Mouse (Mus musculus) liver, embryonic 14.5 days (tissue): ENCODE results near the gene Ccdc169. TPM values are rescaled to one million over a fixed set of nuclear protein-coding genes. Genes with fewer than 3 reads are reported as not detected.

Experiments used
- ATAC-seq: fragments of 200-750 bp; cut with Nextera tagmentation; 2 replicates; pipeline ENCODE4 v1.8.0; 2017; ENCODE audit warnings: moderate number of reproducible peaks, mild to moderate bottlenecking, moderate library complexity; ENCODE audit not compliant: insufficient read depth
- DNase-seq, 3 experiments: peaks; one replicate each; pipeline ENCODE4 v3.0.0-alpha.2; 2012 to 2013; ENCODE audit warnings: low read depth in 3 of 3, low spot score in 3 of 3
- H3K27ac ChIP-seq: fragments of 300-500 bp; sonication (generic); 2 replicates; pipeline ENCODE4 v1.5.1; 2014; ENCODE audit warnings: moderate library complexity, mild to moderate bottlenecking, control low read depth, inconsistent platforms
- H3K27me3 ChIP-seq: fragments of 300-500 bp; sonication (generic); 2 replicates; pipeline ENCODE4 v1.6.1; 2014; ENCODE audit warnings: mild to moderate bottlenecking, low read length, moderate library complexity; ENCODE audit not compliant: control insufficient read depth, insufficient read depth
- H3K36me3 ChIP-seq: fragments of 300-500 bp; sonication (generic); replicated peaks from 2 replicates; pipeline ENCODE4 v1.6.1; 2014; ENCODE audit warnings: low read depth; ENCODE audit not compliant: control insufficient read depth, insufficient read depth
- H3K4me1 ChIP-seq, 2 experiments: fragments of 200-500 bp in 1 of 2; fragments of 300-500 bp in 1 of 2; sonication (generic) in 1 of 2; replicated peaks; 2 replicates each; pipeline ENCODE4 v1.6.1; 2012 to 2014; ENCODE audit warnings: antibody characterized with exemption in 1 of 2, inconsistent platforms in 1 of 2, low read length in 1 of 2; ENCODE audit not compliant: control insufficient read depth in 2 of 2, insufficient read depth in 2 of 2
- H3K4me2 ChIP-seq: fragments of 300-500 bp; sonication (generic); 2 replicates; pipeline ENCODE4 v1.6.1; 2014; ENCODE audit warnings: low read depth, mild to moderate bottlenecking, control low read depth, moderate library complexity
- H3K4me3 ChIP-seq, 2 experiments: fragments of 200-500 bp in 1 of 2; fragments of 300-500 bp in 1 of 2; sonication (generic) in 1 of 2; 2 replicates each; pipeline ENCODE4 v1.5.1; 2012 to 2014; ENCODE audit warnings: low read depth in 2 of 2, low read length in 2 of 2, mild to moderate bottlenecking in 2 of 2, control low read depth in 1 of 2, inconsistent platforms in 1 of 2, moderate library complexity in 1 of 2; ENCODE audit not compliant: insufficient read depth in 1 of 2
- H3K9ac ChIP-seq: fragments of 300-500 bp; sonication (generic); replicated peaks from 2 replicates; pipeline ENCODE4 v1.6.1; 2014; ENCODE audit warnings: mild to moderate bottlenecking, control low read depth, moderate library complexity
- H3K9me3 ChIP-seq: fragments of 300-500 bp; sonication (generic); 2 replicates; pipeline ENCODE4 v1.6.1; 2016; ENCODE audit warnings: low read length, mixed read lengths; ENCODE audit not compliant: control insufficient read depth
- CTCF ChIP-seq: IDR thresholded peaks from 2 replicates; pipeline ENCODE4 v1.5.1; 2016; ENCODE audit warnings: antibody characterized with exemption, low read depth, control low read depth
- EP300 ChIP-seq: IDR thresholded peaks from 2 replicates; pipeline ENCODE4 v1.6.1; 2016; ENCODE audit warnings: antibody characterized with exemption, low read depth
- WGBS: fragments of 180-500 bp; shearing (Covaris S2); extraction: QIAGEN DNeasy Blood & Tissue Kit; methylation state at CpG from one replicate; pipeline ENCODE4 v1.1.7; 2014; ENCODE audit not compliant: insufficient replicate concordance; 5-methylcytosine and 5-hydroxymethylcytosine counted together
- polyA plus RNA-seq, 2 experiments: library from polyadenylated mRNA; depleted of rRNA in 1 of 2; stranded (reverse) in 1 of 2; unstranded in 1 of 2; fragments of >200 nt; fragmentation: Nextera tagmentation in 1 of 2; extraction: Ambion mirVana in 1 of 2; gene quantifications; 2 replicates each; pipeline versions ENCODE4 v1.2.1 to v1.2.3; 2012 to 2014

The Ccdc169 gene
- polyA plus RNA-seq, 2 experiments: not detected

DNA sequence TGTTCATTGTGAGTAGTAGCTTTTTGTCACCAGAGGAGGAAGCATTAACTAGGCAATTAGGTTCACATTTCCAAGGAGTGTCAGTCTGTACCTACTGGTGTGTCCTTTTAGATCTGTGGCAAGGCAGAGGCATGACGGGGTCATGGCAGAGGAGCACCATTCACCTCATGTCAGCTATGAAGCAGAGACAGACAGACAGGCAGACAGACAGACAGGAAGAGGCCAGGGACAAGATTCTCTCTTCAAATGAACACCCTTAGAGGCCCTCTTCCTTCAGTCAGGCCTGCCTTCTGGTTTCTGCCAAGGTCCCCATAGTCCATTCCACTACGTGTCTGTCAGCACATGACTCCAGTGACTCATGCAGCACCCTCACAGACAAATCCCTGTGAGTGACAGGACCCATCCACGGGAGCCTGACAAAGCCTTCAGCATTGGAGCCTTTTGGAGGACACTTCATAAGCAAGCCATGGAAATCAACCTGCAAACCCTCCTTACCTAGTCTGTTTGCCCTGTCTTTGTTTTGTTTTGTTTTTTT is 14.7 kb upstream of the Ccdc169 start:
- DNase-seq (no peak), ATAC-seq (no peak)
- 66% methylated on average over 3 of the region's 3 CpGs for WGBS
- no peak overlapping the region for H3K4me2 ChIP-seq
- H3K4me3 ChIP-seq: no peak overlapping the region
- H3K9ac ChIP-seq: no peak overlapping the region
- H3K4me1 ChIP-seq: no peaks in the 10 kb centered on the region
- H3K9me3 ChIP-seq: no peaks in the 10 kb centered on the region
- no peaks in the 10 kb centered on the region; the same call in none of the 2 replicates for H3K36me3 ChIP-seq
- H3K27ac ChIP-seq: no peak overlapping the region
- TF ChIP-seq EP300: no peak
- no peak for TF ChIP-seq CTCF
- H3K27me3 ChIP-seq: no peaks in the 10 kb centered on the region

- ATAC-seq (no peak), DNase-seq (no peak)
- Histone ChIP-seq H3K4me3 (no peak overlapping the region), H3K9me3 (no peaks in the 10 kb centered on the region), H3K36me3 (no peaks in the 10 kb centered on the region; the same call in 1 of the 2 replicates), H3K4me1 (no peaks in the 10 kb centered on the region), H3K4me2 (no peak overlapping the region), H3K27me3 (no peaks in the 10 kb centered on the region), H3K27ac (no peak overlapping the region), H3K9ac (no peak overlapping the region)
- TF ChIP-seq CTCF (no peak), EP300 (no peak)
- 91% methylated on average over 4 of the region's 4 CpGs for WGBS
Observed at GRCm38 (mm10) chr3:55123064-55123463, 14.1 kb upstream of the Ccdc169 start.

GRCm38 (mm10) chr3:55129181-55129692 is 7.9 kb upstream of the Ccdc169 start:
- H3K36me3 ChIP-seq: no peaks in the 10 kb centered on the region
- no peak for ATAC-seq
- H3K4me2 ChIP-seq: no peak overlapping the region
- H3K27ac ChIP-seq: no peak overlapping the region
- H3K9me3 ChIP-seq: no peaks in the 10 kb centered on the region
- WGBS: 54% methylated on average over 4 of the region's 4 CpGs
- no peak overlapping the region for H3K9ac ChIP-seq
- no peak for DNase-seq
- no peaks in the 10 kb centered on the region for H3K4me1 ChIP-seq
- TF ChIP-seq CTCF: no peak
- TF ChIP-seq EP300: no peak
- H3K27me3 ChIP-seq: no peaks in the 10 kb centered on the region
- no peak overlapping the region for H3K4me3 ChIP-seq

DNA sequence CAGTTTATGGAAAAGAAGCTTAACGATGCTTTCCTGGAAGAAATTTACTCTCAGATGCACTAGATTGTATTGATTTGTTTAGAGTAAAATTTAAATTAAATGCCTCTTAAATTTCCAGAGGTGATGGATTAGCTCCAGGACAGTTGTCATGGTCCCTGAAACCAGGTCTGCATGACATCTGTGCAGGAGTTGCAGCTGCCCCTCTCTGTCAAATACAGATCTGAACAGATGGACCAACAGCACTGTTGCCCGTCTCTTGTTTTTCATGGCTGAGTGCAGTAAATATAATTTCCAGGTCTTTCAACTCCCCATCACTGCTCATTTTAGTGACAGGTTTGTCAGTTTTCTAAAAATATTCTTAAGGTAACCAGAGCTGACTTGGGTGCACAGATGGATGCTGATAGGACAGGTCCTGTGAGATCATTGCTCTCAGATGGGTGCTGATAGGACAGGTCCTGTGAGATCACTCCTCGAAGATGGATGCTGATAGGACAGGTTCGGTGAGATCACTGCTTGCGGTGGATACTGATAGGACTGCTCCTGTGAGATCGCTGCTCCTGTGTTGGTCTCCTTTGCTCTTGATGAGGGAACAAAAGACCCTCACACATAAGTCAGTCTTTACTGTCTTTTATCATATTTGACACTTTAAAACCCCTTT is 5.4 kb upstream of the Ccdc169 start:
- no peak for TF ChIP-seq EP300
- no peak for TF ChIP-seq CTCF
- Histone ChIP-seq H3K4me3 (no peak overlapping the region), H3K4me2 (no peak overlapping the region), H3K27ac (no peak overlapping the region), H3K27me3 (no peaks in the 10 kb centered on the region), H3K4me1 (no peaks in the 10 kb centered on the region), H3K9me3 (no peaks in the 10 kb centered on the region), H3K36me3 (no peaks in the 10 kb centered on the region), H3K9ac (no peak overlapping the region)
- ATAC-seq: no peak
- 82% methylated on average over 6 of the region's 6 CpGs for WGBS
- DNase-seq: no peak

- Histone ChIP-seq H3K4me1 (no peaks in the 10 kb centered on the region), H3K4me2 (no peak overlapping the region), H3K9me3 (no peaks in the 10 kb centered on the region), H3K27me3 (no peaks in the 10 kb centered on the region), H3K36me3 (no peaks in the 10 kb centered on the region), H3K9ac (no peak overlapping the region), H3K27ac (no peak overlapping the region), H3K4me3 (no peak overlapping the region)
- DNase-seq (no peak), ATAC-seq (no peak)
- TF ChIP-seq CTCF (no peak), EP300 (no peak)
- 78% methylated on average over 12 of the region's 12 CpGs for WGBS
Observed at GRCm38 (mm10) chr3:55139837-55140236, 2.7 kb downstream of the Ccdc169 start.
